Mouse (Mus musculus): ENCODE measurements around the gene Fam20b. TPM values are rescaled to one million over a fixed set of nuclear protein-coding genes. Genes with fewer than 3 reads are reported as not detected.
A peak's percentile ranks its signal among the peaks of the same experiment; 100 is the strongest.

The Fam20b gene
- polyA plus RNA-seq, 3 experiments from 2014 or later: 11.9 to 16.9 (median 12.2) TPM

GRCm38 (mm10) chr1:156633095-156633494 lies 85.8 kb downstream of the Fam20b start:
- peak; percentile 79 for ATAC-seq

GRCm38 (mm10) chr1:156630965-156631364 lies 87.9 kb downstream of the Fam20b start:
- ATAC-seq: no peak

- ATAC-seq: no peak
Observed at GRCm38 (mm10) chr1:156629984-156630383, 88.9 kb downstream of the Fam20b start.

Other genes with a start within 250 kb of the Fam20b start
- gene Soat1, start 244.8 kb downstream of the Fam20b start, polyA plus RNA-seq (2017; shearing (Covaris generic)): 10 to 100 TPM; 48.8 to 63.8 (median 56.9) TPM
- 1 to 10 TPM in 2 of 3 experiments, under 1 TPM in 1; 0.90 to 8.2 (median 7.2) TPM for gene Gm10031, start 195.1 kb downstream of the Fam20b start, polyA plus RNA-seq (2017; shearing (Covaris generic))
- gene Abl2, start 160.3 kb downstream of the Fam20b start, polyA plus RNA-seq (2017; shearing (Covaris generic)): 1 to 10 TPM; 2.8 to 6.1 (median 4.6) TPM
- gene Tor3a, start 44.7 kb downstream of the Fam20b start, polyA plus RNA-seq (2017; shearing (Covaris generic)): 10 to 100 TPM; 22.7 to 27.7 (median 24.2) TPM
- gene Angptl1, start 119.5 kb upstream of the Fam20b start, polyA plus RNA-seq (2017; shearing (Covaris generic)): 1 to 10 TPM in 2 of 3 experiments, under 1 TPM in 1; 0.50 to 1.9 (median 1.6) TPM
- 10 to 100 TPM; 24.6 to 48.2 (median 34.1) TPM for gene Ralgps2, start 220.5 kb upstream of the Fam20b start, polyA plus RNA-seq (2017; shearing (Covaris generic))